Mouse (Mus musculus) liver (tissue): ENCODE measurements around the gene Zranb3.
"Not testable (repeated sequence)": the region's sequence is repeated elsewhere in the genome, so short reads cannot be mapped to it uniquely, and the experiment has no call there.

Source experiments
- DNase-seq: peaks from one replicate; pipeline ENCODE4 v3.0.0-alpha.2; 2020; ENCODE audit warnings: mixed read lengths

The Zranb3 gene

DNA sequence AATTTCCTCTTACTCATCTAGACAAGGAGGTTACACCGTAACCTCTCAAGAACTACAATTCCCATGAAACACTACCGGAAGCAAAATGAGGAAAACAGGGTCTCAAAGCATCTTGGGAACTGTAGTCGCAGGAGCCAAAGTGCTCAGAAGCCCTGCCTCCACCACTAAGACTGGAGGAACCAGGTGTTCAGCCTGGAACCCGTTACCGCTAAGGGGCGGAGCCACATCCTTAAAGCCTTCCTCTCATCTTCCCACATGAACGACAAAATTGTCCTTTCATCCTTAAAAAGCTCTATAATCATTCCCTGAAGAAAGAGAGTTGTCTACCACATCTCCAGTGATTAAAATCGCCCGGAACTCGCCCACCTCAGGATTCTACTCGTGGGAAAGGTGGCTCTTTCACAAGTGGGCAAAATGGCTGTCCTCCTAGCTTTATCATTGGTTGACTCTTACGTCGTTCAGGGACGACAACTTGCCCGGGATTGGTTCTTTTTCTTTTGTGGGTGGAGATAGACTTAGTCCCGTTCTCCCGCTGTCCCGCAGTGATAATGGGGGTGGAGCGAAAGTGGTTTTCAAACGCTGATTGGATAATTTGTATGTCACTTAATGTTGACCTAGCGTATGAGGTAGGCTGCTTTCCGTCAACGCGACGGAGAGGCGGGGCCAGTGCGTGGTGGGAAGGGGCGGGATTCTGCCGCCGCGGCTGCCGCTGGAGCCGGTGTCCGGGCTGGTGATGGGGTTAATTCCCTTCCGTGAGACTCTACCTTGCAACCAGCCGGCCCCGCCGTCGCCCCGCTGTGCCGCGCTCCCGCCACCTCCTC lies at the start of gene Zranb3, which contains the start of gene R3hdm1:
Gene Zranb3 (minus strand): TSS at position 407 of the 821 bp plus-strand sequence.
Gene R3hdm1 (plus strand): TSS at position 661 of the 821 bp plus-strand sequence.
- DNase-seq, result peak; percentile 96

DNA sequence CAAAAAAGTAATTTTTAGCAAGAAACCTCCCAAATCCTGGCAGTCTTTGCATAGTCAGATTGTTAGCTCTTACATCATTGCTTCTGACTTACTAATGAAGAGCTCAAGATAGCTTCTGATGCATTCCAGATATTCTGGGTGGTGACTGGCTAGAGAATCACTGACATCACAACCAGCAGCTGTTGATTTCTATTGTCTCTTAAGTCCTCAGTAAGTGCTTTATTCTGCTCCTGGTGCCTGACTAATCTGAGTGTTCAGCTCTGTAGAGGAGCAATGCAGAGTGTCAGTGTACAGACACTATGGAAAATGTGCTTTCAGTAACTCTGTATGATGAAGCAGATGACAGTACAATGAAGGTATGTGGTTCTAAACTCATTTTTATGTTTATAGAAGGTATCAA lies 38.9 kb upstream of the Zranb3 start:
- no peak for DNase-seq

DNA sequence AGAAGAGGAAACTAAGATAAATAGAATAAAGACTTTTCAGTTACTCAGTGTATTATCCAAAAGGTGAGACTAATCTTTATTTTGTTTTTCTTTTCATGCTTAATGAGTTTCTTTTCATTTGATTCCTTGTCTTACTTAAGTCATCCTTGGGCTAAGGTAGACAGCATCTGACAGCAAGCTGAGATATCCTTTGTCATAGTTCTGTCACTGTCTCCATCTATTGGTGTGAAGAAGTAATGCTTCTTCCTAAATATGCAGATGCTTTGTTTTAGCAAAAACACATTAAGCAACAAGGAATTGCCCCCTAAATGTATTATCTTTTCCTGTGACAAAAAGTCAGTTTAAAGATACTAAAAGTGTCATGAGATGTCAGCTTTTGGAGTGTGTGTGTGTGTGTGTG lies 38.2 kb upstream of the Zranb3 start:
- DNase-seq, result no peak

DNA sequence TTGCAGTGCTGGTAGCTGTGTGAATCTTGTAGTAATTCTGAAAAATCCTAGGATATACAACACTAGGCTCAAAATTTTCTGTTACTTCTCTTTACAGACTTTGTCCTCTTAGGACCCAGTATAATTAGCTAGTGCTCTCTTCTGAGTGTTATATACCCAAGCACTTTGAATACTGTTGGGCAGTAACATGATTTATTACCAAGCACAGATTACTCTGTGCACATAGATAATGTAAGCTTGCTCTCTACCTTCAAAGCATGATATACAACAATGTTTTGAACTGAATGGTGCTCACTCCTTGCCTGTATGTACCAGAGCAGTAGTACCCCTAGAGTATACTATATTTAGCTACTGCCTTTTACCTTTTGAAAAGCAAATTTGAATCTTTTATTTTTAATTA lies 33.4 kb upstream of the Zranb3 start:
- DNase-seq, result not testable (repeated sequence)

DNA sequence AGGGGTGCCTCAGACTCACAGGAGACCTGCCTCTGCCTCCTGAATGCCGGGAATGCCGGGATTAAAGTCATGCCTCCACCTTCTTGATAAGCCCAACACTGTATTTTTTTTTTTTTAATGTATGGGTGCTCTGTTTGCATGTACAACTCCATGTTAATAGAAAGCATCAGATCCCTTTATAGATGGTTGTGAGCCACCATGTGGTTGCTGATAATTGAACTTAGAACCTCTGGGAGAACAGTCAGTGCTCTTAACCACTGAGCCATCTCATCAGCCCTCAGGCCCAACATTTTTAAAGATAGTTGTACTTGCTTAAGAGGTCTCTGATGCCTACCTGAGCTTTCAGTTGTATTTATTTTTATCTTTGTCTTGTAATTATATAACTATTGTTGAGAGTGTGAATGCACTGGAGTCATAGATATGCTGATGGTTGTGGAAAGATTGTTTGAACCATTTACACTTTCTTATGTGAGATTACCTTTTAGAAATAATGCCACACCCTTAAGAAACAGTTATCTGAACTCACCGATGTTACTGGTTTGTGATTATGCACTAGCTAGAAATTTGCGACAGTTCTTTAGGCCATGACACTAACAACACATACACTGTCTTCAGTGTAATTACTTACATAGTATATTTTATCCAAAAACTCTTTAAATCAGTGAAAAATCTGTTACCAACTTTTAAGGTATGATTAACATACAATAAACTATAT lies 18.2 kb upstream of the Zranb3 start:
- no peak for DNase-seq

DNA sequence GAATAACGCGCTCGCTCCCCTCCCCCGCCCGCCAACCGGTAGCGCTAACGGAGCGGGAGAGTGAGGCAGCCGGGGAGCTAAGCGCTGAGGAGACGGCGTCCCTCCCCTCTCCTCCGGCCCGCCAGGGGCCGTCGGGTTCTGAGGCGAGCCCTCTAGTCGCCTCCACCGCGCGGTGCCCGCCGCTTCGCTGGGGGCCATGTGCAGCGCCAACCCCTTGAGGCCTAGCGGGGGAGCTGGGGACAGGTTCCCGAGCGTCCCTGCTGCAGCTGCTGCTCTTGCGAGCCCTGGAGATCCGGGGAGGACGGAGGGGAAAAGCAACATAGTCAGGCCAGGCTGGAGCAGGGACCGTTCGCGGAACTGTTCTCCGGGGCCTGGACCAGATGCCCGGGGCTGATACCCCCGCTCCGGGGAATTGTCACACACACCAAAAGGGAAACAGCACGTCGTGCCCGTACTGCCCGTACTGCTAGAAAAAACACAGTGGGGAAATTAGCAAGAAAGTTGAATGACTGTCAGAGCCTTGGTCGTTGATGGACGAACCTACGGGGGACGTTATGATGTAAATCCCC lies 757 bp upstream of the Zranb3 start:
- DNase-seq, result no peak

DNA sequence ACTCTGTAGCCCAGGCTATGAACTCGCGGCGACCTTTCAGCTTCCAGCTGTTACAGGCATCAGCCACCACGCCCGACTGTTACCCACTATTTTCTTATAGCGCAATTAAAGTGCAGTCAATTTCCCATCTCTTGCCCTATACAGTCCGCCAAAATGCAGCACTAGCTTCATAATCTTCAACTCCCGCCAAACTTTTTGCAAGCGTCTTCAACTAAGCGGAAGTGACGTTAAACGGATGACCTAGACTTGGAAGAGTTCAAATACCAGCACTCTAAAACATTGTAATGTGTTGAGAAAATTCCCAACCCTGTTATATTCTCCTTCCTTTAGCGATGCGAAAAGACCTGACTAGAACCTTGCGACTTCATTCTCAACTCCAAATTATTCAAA lies 601 bp downstream of the Zranb3 start:
- peak; percentile 49 for DNase-seq

DNA sequence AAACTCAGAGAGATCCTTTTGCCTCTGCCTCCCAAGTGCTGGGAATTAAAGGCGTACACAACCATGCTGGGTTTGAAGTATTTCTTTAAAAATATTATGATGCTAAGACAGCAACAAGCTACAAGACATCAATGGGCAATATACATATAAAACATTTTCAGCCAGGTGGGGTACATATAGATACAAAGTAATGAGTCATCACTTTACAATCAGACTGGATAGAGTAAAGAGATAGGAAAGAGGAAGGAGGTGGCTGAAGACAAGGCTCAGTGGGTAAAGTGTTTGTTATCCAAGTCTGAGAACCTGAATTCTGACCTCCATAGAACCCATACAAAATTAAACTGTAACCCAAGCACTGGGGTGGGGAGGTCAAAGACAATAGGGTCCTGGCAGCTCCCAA lies 4.5 kb downstream of the Zranb3 start:
- DNase-seq, result no peak

DNA sequence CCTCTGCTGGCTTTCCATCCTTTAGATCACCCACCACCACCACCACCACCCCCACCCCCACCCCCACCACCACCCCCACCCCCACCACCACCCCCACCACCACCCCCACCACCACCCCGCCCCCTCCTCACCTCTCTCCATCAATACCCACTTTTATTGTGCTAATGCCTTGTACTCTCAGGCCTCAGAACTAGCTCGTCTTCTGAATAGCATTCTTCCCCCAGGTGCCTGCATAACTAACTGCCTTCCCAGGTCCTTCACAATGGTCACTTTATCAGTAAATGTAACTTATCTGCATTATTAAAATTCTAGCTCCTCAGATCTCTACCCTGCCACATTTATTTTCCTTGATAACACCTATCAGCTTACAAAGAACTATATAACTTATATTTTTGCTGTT lies 8.2 kb downstream of the Zranb3 start:
- no peak for DNase-seq

DNA sequence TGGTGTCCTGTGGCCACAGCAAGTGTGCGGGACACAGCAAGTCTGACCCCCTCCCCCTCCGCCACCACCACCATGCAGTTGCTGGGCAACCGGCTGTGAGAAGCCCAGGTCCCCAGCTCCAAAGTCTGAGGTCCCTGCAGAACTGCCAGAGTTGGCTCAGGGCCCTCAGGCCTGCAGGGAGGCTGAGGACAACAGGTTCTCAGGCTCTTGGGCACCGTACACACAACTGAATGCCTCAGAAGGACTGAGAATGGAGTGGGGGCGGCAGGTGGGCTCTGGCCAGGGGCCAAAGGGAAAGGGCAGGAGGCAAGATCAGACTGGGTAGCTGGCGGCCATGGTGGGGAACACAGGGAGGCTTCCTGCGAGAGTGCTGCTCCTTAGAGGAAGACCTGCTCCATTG lies 20.0 kb downstream of the Zranb3 start:
- no peak for DNase-seq

DNA sequence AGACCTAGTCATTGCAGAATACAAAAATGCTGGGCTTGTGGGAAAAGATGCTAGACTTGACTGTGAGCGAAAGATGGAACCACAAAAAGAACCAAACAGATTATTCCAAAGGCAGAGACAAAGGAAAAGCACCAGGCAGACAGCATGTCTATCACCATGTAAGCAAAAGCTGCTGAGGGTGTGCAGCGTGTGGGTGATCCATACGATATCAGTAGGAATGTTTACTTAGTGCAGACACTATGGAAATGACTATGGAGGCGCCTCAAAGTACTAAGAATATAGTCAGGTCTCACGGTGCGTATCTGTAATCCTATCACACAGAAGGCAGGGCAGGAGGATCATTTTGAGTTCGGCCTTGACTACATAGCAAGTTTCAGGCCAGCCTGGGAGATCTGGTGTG lies 21.0 kb downstream of the Zranb3 start:
- no peak for DNase-seq

DNA sequence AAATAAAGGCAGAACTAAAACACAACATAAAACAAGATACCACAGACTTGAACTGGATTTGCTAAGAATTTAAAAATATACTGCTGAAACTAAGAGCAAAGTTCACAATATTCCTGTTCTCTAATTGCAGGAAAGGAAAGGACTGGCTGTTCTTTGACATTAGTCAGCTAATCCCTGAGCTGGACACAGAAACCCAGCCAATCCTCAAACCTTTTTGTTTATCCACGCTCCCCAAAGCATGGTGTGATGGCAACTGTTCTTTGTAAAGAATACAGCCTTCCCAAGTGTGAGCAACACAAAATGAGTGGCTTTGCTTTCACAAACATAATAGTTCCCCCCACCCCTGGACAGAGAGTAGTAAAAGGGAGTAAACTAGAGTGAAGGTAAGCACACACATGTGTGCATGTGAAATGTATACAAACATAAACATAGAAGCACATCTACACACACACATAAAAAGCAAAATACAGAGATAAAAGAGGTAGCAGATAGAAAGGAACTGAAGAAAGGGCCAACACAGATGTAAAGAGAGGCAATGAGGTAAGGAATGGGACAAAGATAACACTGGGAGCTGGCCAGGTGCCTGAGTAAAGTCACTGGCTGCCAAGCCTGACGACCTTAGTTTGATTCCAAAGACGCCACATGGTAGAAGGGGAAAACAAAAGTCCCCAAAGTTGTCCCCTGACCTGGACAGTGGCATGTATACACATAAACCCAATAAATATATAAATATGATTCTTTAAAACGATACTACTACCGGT lies 21.7 kb downstream of the Zranb3 start:
- no peak for DNase-seq

DNA sequence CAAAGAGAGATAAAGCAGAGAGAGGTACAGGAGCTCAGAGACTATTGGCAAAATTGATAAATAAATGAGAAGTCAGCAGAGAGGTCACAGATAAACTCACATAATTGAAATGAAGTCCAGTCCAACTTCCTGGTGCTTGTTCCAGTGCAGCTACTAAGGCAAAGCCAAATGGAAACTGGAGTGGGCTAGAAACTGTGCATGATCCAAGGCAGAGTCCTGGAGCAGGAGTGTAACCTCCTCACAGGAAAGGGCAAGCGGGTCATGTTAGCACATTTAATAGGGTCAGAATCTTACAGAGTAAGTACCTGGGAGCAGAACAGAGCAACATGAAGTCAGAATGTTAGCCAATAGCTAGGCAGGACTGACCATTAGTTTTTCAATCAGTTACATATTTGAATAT lies 24.2 kb downstream of the Zranb3 start:
- no peak for DNase-seq

DNA sequence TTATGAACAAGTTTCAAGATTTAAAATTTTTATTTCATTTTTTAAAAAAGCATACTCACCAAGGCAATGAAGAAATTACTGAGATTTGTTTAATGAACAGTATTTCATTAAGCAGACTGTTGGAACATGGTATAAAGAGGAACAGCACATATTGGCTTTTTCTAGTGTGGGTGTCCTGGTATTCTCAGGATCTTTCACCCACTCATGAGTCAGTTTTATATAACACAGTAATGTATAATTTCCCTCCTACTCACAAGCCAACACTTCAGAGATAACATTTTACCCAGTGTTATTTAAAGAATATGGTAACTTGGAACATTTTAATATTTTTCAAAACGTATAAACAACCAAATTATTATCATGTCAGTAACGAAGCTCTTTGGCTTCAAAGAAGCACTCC lies 25.1 kb downstream of the Zranb3 start:
- DNase-seq, result no peak

DNA sequence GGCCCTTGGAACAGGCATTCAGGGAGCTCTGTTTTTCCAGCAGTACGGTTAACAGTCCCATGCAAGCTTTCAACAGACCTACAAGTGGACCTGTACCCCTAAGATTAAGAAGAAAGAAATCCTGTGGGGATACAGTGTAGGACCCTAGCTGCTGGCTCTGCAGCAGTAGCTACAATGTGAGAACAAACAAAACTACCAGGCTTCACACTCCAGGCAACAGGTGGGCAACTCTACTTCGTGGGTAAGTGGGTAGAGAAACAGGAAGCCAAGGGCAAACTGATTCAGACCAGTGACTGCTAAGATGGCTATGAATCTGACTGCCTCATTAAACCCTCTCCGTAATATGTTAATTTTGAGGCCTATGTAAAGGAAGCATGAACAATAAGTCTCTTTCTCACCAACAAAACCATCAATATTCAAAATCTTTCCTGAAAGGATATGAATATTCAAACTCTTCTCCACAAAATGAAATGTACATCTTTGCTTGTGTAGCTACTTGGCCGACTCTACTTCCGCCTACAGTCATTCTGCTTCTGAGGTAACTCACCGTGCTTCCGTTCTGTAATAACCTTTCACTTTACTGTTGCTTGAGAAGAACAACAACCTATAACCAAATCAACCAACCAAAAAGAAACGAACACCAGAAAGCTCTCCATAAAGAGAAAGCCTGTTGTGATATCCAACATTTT lies 25.9 kb downstream of the Zranb3 start:
- DNase-seq, result no peak

DNA sequence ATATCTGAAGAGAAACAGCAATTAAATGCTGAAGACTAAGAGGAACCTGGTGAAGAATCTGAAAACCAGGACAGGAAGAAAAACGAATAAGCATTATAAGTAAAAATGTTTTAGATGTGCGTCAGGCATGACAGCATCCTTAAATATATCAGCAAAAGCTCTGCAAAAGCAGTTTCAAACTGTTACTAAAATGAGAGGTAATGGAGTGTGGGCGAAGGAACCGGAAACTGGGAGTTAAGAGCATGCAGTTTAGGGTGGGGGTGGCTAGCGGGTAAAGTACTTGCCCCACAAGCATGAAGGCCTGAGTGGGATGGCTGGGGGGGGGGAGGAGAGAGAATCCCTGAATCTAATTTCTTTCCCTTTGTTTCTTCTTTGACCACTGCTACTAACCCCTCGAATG lies 29.8 kb downstream of the Zranb3 start:
- no peak for DNase-seq

DNA sequence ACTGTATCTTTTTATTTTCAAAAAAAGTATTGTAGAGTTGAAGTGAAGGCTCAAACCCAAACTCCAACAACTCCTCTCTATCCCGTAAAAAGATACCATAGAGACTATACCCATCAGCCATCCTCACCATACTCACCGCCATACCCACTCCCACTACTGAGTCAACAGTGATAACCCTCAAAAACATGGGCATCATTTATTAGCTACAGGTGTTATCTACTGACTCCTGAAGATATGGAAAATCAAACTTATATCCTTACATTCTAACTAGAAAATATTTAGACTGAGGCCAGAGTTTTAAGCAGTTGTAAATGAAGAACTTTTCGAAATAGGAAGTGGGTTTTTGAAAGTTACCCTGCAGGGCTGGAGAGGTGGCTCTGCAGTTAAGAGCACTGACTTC lies 32.8 kb downstream of the Zranb3 start:
- DNase-seq, result no peak

DNA sequence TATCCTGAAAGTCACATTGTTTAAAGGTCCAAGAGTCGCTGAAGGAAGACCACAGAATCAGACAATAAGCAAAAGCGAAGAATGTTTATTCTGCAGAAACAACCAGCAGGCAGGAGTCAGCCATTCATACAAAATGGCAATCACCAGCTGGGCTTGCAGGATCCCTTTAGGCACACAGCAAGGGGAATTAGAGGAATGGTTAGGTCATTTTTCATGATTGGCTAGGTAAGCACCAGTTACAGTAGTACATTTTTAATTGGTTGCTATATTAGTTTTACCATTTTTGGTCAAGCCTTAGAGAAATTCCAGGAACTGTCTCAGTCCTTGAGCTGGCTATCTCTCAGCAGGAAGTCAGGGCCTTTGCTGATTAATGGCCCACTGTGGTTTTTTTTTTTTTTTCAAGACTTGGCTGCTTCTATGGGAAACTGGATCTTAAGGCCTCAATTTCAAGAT lies 33.9 kb downstream of the Zranb3 start:
- peak; percentile 6 for DNase-seq

DNA sequence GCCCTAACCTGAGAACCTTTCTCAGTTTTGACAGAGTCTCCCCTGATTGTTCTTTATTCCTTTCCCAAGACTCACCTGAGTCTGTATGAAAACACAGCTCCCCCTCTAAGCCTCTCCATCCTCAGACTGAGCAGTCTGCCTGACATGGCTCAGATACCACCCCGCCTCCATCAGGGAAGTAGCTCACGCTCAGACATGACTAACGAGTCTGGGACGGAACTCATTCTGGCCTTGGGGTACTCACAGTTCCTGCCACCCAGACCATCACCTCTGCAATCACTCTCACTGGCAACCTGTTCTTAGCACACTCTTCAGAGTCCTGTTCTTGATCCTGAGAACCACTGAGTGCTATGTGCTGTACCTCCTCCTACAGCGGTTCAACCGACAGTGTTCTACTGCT lies 38.1 kb downstream of the Zranb3 start:
- DNase-seq, result no peak

DNA sequence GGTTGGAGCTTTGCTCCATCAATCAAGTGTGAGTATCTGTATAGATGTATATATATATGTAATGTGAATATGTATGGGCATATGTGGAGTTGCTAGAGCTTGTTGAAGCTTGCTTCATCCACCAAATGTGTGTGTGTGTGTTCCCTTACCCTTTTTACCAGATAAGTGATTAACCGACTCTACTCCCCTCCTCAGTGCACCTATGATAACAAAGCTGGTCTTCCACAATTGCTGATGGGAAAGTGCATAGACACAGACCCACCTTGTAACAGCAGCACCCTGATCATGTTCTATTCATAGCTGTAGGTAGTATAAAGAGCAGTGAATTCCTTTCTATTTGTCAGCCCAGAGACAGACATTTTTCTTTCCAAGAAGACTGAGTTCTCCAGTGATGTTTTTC lies 40.7 kb downstream of the Zranb3 start:
- no peak for DNase-seq

DNA sequence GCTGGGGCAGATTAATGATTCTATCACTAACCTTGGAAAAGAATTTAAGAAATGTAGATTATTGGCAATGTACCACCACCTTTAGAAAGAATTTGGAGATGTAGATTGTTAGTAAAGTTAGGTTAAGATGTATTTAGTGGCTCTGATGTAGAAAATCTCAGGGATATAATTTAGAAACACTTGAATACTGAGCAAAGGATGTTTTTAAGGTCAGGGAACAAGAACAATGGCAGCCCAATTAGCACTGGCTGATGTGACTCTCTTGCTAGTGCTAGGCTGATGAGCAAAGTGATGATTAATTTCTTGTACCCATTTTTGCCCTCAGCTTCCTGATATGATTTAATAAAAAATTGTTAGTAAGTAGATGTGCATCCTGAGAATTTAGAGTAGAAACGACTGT lies 41.4 kb downstream of the Zranb3 start:
- no peak for DNase-seq

DNA sequence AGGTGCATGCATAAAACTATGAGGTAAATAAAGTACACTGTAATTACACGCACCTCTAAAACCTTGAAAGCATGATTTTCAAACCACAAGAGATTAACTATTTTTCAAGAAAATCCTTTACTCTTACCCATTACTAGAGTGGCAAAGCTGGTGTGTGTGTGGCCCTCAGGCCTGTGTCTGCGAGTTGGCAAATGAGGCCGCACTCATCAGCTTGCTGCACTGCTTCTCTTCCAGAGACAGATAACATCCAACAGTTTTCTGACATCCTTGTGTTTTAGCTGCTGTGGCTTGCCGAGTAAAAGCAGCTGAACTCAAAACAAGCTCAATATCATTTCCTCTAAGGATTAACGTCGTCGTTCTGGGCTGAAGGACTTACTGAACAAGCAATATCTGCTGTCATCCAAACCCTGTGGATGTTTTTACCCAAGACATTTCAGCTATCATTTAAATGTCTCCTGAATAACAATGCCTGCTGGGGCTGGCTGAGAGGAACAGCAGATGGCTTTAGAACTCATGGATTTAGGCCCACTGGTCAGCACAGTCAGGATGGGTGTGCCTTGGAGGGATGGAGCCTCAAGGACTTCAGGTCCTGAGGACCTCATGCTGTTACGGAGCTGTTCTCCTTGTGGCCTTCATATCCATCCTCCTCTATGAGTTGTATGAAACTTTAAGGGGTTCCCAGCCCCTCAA lies 42.0 kb downstream of the Zranb3 start:
- DNase-seq, result no peak
